Mouse (Mus musculus) forebrain, embryonic 11.5 days (tissue): ENCODE measurements at regions not wholly inside any gene's neighbourhood (a gene's known extent, or its start where the extent isn't known, plus 50 kb on each side); places are given as distances from the start of the nearest gene placed in this dataset.

ENCODE experiments used
- ATAC-seq: fragments of 200-750 bp; cut with Nextera tagmentation; replicated peaks from 2 replicates; pipeline ENCODE4 v1.8.0; 2017; ENCODE audit warnings: moderate TSS enrichment; ENCODE audit not compliant: low FRiP score
- DNase-seq: peaks from one replicate; pipeline ENCODE4 v3.0.0-alpha.2; 2017; ENCODE audit warnings: low spot score
- H3K27ac ChIP-seq: fragments of 300-500 bp; sonication (generic); 2 replicates; pipeline ENCODE4 v1.5.1; 2014; ENCODE audit warnings: low read depth, low read length
- H3K27me3 ChIP-seq: fragments of 300-500 bp; sonication (generic); 2 replicates; pipeline ENCODE4 v1.6.1; 2014; ENCODE audit warnings: mild to moderate bottlenecking, low read length, mixed read lengths; ENCODE audit not compliant: control insufficient read depth, insufficient read depth
- H3K36me3 ChIP-seq: fragments of 300-500 bp; sonication (generic); 2 replicates; pipeline ENCODE4 v1.6.1; 2014; ENCODE audit warnings: mild to moderate bottlenecking, low read length, moderate library complexity, mixed read lengths; ENCODE audit not compliant: control insufficient read depth, insufficient read depth
- H3K4me1 ChIP-seq: fragments of 300-500 bp; sonication (generic); replicated peaks from 2 replicates; pipeline ENCODE4 v1.6.1; 2014; ENCODE audit warnings: low read length, mixed read lengths; ENCODE audit not compliant: control insufficient read depth, insufficient read depth
- H3K4me2 ChIP-seq: fragments of 300-500 bp; sonication (generic); 2 replicates; pipeline ENCODE4 v1.6.1; 2014; ENCODE audit warnings: low read depth, mild to moderate bottlenecking, low read length, moderate library complexity, mixed read lengths; ENCODE audit not compliant: severe bottlenecking
- H3K4me3 ChIP-seq: fragments of 300-500 bp; sonication (generic); 2 replicates; pipeline ENCODE4 v1.5.1; 2014; ENCODE audit warnings: low read depth, low read length
- H3K9ac ChIP-seq: fragments of 300-500 bp; sonication (generic); 2 replicates; pipeline ENCODE4 v1.6.1; 2014; ENCODE audit warnings: low read length
- H3K9me3 ChIP-seq: fragments of 300-500 bp; sonication (generic); 2 replicates; pipeline ENCODE4 v1.6.1; 2016; ENCODE audit warnings: low read length, mixed read lengths; ENCODE audit not compliant: control insufficient read depth
- WGBS: fragments of 180-500 bp; shearing (Covaris S2); extraction: QIAGEN DNeasy Blood & Tissue Kit; methylation state at CpG from one replicate; pipeline ENCODE4 v1.1.7; 2014; 5-methylcytosine and 5-hydroxymethylcytosine counted together

GRCm38 (mm10) chr17:4265471-4265870 lies 569.4 kb upstream of the Nox3 start:
- no peak overlapping the region; the same call in 1 of the 2 replicates for H3K27ac ChIP-seq

GRCm38 (mm10) chr17:4265946-4266345 lies 569.9 kb upstream of the Nox3 start:
- H3K9ac ChIP-seq = no peak overlapping the region
- DNase-seq (no peak), ATAC-seq (peak; percentile 67)
- H3K27me3 ChIP-seq = no peaks in the 10 kb centered on the region
- H3K9me3 ChIP-seq = no peaks in the 10 kb centered on the region
- 10% methylated on average over 6 of the region's 6 CpGs for WGBS
- H3K4me3 ChIP-seq = no peak overlapping the region
- H3K27ac ChIP-seq = no peak overlapping the region; the same call in 1 of the 2 replicates
- H3K4me1 ChIP-seq = no peaks in the 10 kb centered on the region
- no peak overlapping the region for H3K4me2 ChIP-seq
- H3K36me3 ChIP-seq = no peaks in the 10 kb centered on the region

More at GRCm38 (mm10) chr17:4265471-4265870, 569.4 kb upstream of the Nox3 start:
- H3K9me3 ChIP-seq = no peaks in the 10 kb centered on the region
- no peak overlapping the region for H3K9ac ChIP-seq
- no peak for ATAC-seq
- WGBS = 57% methylated on average over 6 of the region's 6 CpGs
- no peaks in the 10 kb centered on the region for H3K4me1 ChIP-seq
- DNase-seq = no peak
- H3K4me2 ChIP-seq = no peak overlapping the region
- H3K36me3 ChIP-seq = no peaks in the 10 kb centered on the region
- H3K4me3 ChIP-seq = no peak overlapping the region
- H3K27me3 ChIP-seq = no peaks in the 10 kb centered on the region

- WGBS = 37% methylated on average over 5 of the region's 5 CpGs
- Histone ChIP-seq H3K27ac (no peak overlapping the region), H3K27me3 (no peaks in the 10 kb centered on the region)
Measured at GRCm38 (mm10) chr17:4266487-4266886, 570.4 kb upstream of the Nox3 start.

GRCm38 (mm10) chr17:4268380-4268779 lies 572.3 kb upstream of the Nox3 start:
- ATAC-seq = no peak
- no peak overlapping the region for H3K4me2 ChIP-seq

More at GRCm38 (mm10) chr17:4266487-4266886, 570.4 kb upstream of the Nox3 start:
- Histone ChIP-seq H3K9ac (no peak overlapping the region), H3K4me3 (no peak overlapping the region), H3K9me3 (no peaks in the 10 kb centered on the region), H3K4me1 (no peaks in the 10 kb centered on the region), H3K4me2 (no peak overlapping the region), H3K36me3 (no peaks in the 10 kb centered on the region)
- peak; percentile 27; the same call in 1 of the 2 replicates for ATAC-seq
- DNase-seq = no peak

GRCm38 (mm10) chr17:4272456-4272855 lies 576.4 kb upstream of the Nox3 start:
- Histone ChIP-seq H3K4me3 (no peak overlapping the region), H3K27me3 (no peaks in the 10 kb centered on the region), H3K4me1 (no peaks in the 10 kb centered on the region), H3K4me2 (no peak overlapping the region), H3K9ac (no peak overlapping the region), H3K27ac (no peak overlapping the region), H3K9me3 (no peaks in the 10 kb centered on the region), H3K36me3 (no peaks in the 10 kb centered on the region)
- DNase-seq (no peak), ATAC-seq (no peak)
- WGBS = 91% methylated on average over 5 of the region's 5 CpGs

More at GRCm38 (mm10) chr17:4268380-4268779, 572.3 kb upstream of the Nox3 start:
- Histone ChIP-seq H3K9ac (no peak overlapping the region), H3K36me3 (no peaks in the 10 kb centered on the region), H3K27me3 (no peaks in the 10 kb centered on the region), H3K9me3 (no peaks in the 10 kb centered on the region), H3K27ac (no peak overlapping the region), H3K4me3 (no peak overlapping the region), H3K4me1 (no peaks in the 10 kb centered on the region)
- DNase-seq = no peak
- 77% methylated on average over 5 of the region's 5 CpGs for WGBS

GRCm38 (mm10) chr17:4276722-4277121 lies 580.7 kb upstream of the Nox3 start:
- H3K4me2 ChIP-seq = no peak overlapping the region
- no peak overlapping the region for H3K27ac ChIP-seq
- no peaks in the 10 kb centered on the region for H3K4me1 ChIP-seq
- H3K9ac ChIP-seq = no peak overlapping the region
- no peak overlapping the region for H3K4me3 ChIP-seq
- H3K36me3 ChIP-seq = no peaks in the 10 kb centered on the region
- ATAC-seq (no peak), DNase-seq (no peak)
- H3K27me3 ChIP-seq = no peaks in the 10 kb centered on the region
- 87% methylated on average over 4 of the region's 4 CpGs for WGBS
- no peaks in the 10 kb centered on the region for H3K9me3 ChIP-seq

GRCm38 (mm10) chr17:4278239-4278827 lies 582.3 kb upstream of the Nox3 start:
- Histone ChIP-seq H3K27ac (no peak overlapping the region), H3K4me2 (no peak overlapping the region), H3K4me1 (no peaks in the 10 kb centered on the region), H3K9me3 (no peaks in the 10 kb centered on the region), H3K36me3 (no peaks in the 10 kb centered on the region), H3K9ac (no peak overlapping the region), H3K4me3 (no peak overlapping the region), H3K27me3 (no peaks in the 10 kb centered on the region)
- DNase-seq (no peak), ATAC-seq (no peak)
- WGBS = 82% methylated on average over 4 of the region's 4 CpGs

GRCm38 (mm10) chr17:4281451-4281850 lies 585.4 kb upstream of the Nox3 start:
- ATAC-seq (no peak), DNase-seq (no peak)
- 93% methylated on average over 5 of the region's 5 CpGs for WGBS
- H3K4me1 ChIP-seq = no peaks in the 10 kb centered on the region
- no peaks in the 10 kb centered on the region for H3K9me3 ChIP-seq
- H3K27ac ChIP-seq = no peak overlapping the region
- H3K36me3 ChIP-seq = no peaks in the 10 kb centered on the region
- H3K9ac ChIP-seq = no peak overlapping the region
- no peaks in the 10 kb centered on the region for H3K27me3 ChIP-seq
- no peak overlapping the region for H3K4me2 ChIP-seq
- H3K4me3 ChIP-seq = no peak overlapping the region

GRCm38 (mm10) chr17:4291418-4291817 lies 595.4 kb upstream of the Nox3 start:
- Histone ChIP-seq H3K36me3 (no peaks in the 10 kb centered on the region), H3K9me3 (no peaks in the 10 kb centered on the region), H3K27me3 (no peaks in the 10 kb centered on the region), H3K9ac (no peak overlapping the region), H3K4me3 (no peak overlapping the region), H3K4me1 (no peaks in the 10 kb centered on the region), H3K4me2 (no peak overlapping the region), H3K27ac (no peak overlapping the region)
- no peak for ATAC-seq
- no peak for DNase-seq
- 86% methylated on average over 2 of the region's 2 CpGs for WGBS
